Mouse (Mus musculus) adrenal gland, adult 8-10 months (tissue): Measurements from ENCODE around the gene Sgpl1. TPM values are rescaled to one million over a fixed set of nuclear protein-coding genes. Genes with fewer than 3 reads are reported as not detected.
A peak's percentile ranks its signal among the peaks of the same experiment; 100 is the strongest.

Experiments
- DNase-seq: peaks from one replicate; pipeline ENCODE4 v3.0.0; 2022
- total RNA-seq, 4 experiments: library from RNA; stranded (reverse); gene quantifications; 2 replicates each; pipeline ENCODE4 v1.2.4; 2022

The Sgpl1 gene
- 10 to 100 TPM; 78.8 to 83.6 (median 81.8) TPM for total RNA-seq

- DNase-seq, result peak; percentile 87
Observed at GRCm38 (mm10) chr10:61147157-61148040, at the start of gene Sgpl1. TSS of gene Sgpl1 (minus strand) at chr10:61147703.

DNA sequence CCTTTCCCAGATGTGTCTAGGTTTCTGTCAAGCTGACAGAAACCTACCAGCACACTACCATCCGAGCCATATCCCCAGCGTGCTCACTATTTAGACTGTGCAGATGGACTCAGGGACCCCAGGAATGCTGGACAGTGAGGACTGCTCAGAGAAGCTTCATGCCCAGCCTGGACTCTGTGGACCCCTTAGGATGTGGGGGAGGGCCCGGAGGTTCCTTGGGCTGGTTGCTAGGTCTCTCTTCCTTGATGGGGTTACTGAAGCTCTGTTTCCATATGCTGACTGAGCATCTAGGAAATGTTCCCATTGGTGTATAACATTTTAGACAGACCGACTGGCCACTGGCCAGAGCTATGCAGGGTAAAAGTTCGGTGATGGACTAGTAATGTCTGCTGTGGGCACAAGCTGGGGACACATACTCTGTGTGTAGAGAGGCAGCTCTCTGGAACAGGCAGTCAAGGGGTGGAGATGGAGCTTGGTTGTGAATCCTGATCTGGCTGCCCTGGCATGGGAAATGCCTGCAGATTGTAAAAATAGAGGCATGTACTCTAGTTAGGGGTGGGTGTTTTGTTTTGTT lies 48.3 kb upstream of the Sgpl1 start:
- no peak for DNase-seq

GRCm38 (mm10) chr10:61195216-61195615 lies 47.7 kb upstream of the Sgpl1 start:
- DNase-seq, result no peak

DNA sequence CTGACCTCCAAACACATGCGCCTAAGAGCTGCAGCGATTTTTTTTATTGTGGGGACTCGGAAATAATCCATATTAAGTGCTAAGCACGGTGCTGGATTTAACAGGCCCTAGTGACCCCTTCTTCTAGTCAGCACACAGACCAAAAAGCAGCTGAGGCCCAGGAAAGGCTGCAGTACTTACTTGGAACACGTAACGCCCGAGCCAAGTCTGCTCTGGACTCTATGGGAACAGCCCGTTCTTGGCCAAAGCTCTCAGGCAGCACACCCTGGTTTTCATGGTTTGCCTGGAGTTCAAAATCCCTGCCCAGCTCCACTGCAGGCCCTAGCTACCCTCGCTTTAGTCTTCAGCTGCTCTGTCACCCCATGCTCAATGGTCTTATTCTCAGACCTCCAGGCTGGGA lies 47.1 kb upstream of the Sgpl1 start:
- no peak for DNase-seq

GRCm38 (mm10) chr10:61188010-61188409 lies 40.5 kb upstream of the Sgpl1 start:
- DNase-seq, result no peak

DNA sequence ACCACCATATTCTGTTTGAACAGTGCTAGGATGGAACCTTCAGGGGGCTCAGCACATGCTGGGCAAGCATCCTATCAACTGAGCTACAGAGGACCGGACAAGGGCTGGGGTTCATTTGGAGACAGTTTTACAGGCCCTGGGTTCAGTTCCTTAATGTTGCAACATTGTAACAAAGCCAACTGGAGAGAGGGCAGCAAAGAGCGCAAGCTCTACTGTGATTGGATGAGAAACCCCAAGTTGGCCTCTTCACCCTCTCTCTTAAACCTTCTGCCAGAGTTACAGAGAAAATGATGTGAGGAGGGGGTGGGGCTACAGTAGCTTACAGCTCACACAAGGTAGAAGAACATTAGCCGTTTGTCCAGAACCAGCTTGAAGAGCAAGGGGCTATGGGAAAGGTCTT lies 39.5 kb upstream of the Sgpl1 start:
- DNase-seq, result no peak

GRCm38 (mm10) chr10:61179927-61180326 lies 32.4 kb upstream of the Sgpl1 start:
- no peak for DNase-seq

DNA sequence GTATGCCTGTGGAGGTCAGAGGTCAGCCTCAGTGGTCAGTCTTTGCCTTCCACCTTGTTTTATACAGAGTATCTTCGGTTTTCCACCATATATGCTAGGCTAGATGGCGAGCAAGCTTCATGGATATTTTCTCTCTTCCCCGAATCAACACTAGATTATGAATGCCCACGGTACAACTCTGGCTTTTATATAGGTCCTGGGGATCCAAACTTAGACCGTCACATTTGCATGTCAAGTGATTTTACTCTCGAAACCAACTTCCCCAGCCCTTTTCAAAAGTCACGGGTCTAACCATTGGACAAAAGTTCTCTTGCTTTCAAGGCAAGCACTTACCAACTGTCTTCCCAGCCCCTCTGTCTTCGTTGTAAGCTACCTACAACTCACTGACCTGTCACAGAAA lies 31.2 kb upstream of the Sgpl1 start:
- no peak for DNase-seq

DNA sequence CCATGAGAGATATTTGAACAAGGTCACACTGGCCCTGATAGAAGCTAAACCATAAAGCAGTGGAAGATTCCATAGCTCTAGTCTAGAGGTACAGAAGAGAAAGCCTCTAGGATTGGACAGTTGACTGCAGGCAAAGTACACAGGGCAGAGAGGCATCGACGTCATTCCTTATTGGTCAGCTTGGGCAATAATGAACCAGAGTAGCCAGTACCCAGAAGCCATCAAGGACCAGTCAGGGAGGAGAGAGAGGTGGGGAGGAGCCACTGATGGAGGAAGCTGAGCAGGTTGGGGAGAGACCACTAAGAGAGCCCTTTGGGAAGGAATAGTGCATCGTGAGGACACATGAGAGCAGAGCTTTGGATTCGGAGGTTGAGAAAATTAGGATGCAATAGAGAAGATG lies 30.2 kb upstream of the Sgpl1 start:
- DNase-seq, result no peak

DNA sequence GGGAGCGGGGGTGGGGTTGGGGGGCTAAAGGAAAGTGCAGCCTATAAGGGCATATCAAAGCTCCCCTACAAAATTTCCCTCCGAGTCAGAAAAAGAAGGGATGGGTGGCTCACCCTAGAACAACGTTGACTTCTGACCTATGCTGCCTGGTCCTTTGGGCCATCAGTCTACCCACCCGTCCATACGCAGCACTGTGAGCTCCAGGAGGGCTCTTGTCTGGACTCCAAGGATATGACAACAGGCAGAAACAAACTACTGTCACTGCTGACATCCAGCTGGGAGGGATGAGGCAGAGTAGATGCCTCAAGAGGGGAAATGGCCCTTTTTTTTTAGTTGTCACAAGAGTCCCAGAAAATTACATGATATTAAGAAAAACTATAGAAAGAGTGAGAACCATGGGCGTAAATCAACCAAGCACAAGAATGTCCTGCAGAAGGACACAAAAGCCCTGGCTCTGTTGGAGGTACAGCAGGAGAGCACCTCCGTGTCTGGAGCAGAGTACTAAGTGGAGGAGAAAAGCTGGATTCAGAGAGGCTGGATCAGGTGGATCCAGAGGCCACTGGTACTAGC lies 28.8 kb upstream of the Sgpl1 start:
- DNase-seq, result no peak

DNA sequence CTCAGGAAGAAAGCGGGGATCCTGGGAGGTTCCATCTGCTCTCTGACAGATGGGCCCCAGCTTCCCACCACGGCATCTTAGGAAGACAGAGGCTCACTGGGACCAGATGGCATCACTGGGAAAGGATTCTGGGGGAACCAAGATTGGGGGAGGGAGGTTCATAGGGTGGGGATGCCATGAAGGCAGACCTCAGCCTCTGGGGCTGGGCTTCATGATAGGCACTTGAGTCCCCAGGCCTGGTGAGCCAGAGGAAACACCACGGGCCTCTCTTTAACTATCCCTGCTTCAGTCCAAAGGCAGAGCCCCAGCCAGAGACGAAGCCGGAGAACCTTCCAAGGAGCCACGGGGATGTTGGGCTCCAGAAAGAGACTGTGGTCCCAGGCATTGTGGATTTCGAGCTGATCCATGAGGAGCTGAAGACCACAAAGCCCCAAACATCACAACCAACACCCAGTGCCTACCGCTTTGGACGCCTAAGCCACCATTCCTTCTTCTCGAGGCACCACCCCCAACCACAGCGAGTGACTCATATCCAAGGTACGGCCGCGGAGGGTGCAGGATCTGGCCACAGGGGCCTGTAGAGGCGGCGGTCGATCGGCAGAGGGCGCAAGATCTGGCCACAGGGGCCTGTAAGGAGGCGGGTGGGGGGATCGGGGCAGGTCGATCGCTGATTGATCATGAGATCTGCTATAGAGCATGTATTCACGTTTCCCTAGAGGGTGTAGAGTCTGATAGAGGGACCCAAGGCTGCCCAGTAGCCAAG lies 28.1 kb upstream of the Sgpl1 start:
- DNase-seq, result no peak

- DNase-seq, result no peak
Observed at GRCm38 (mm10) chr10:61174711-61175441, 27.4 kb upstream of the Sgpl1 start.

- no peak for DNase-seq
Observed at GRCm38 (mm10) chr10:61172496-61172895, 25.0 kb upstream of the Sgpl1 start.

DNA sequence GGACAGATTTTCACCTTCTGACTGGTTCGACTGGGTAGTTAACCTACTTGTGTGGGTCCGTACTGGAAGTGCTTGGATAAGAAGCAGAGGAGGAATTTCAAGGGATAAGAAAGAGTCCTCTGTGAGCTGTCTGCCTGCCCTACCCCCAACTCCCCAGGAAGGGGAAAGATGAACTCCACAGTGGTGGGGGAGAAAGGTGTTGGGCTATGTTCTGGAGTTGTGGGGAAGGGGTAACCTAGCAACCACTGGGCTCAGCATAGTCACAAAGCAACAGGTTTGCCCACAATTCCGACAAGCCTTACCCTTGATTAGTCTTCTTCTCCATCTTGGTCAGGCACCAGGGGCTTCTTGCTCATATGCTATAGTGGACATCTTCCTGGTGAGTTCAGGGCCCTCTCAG lies 24.2 kb upstream of the Sgpl1 start, which contains the start of gene Tbata:
Tbata (plus strand) TSS at position 301 of the 400 bp plus-strand sequence.
- no peak for DNase-seq

- DNase-seq, result no peak
Observed at GRCm38 (mm10) chr10:61168393-61168792, 20.9 kb upstream of the Sgpl1 start.

- DNase-seq, result no peak
Observed at GRCm38 (mm10) chr10:61167333-61168096, 20.0 kb upstream of the Sgpl1 start.

DNA sequence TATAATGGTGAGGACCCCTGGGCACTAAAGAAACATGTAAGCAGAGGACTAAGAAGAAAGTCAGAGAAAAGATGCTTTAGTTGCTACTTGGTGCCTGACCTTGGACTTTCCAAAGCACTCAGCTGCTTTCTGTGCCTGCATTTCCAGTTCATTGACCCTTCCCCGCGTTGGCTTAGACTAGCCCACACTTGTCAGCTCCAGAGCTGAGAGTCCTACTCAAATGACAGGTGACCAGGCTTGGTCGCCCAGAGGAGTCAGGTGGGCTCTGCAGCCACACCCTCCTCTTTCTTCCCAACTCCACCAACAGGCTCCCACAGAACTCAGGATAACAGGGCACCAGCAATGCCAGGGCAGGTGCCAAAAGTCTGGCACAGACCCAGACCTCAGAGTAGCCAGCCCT lies 14.9 kb upstream of the Sgpl1 start:
- no peak for DNase-seq

DNA sequence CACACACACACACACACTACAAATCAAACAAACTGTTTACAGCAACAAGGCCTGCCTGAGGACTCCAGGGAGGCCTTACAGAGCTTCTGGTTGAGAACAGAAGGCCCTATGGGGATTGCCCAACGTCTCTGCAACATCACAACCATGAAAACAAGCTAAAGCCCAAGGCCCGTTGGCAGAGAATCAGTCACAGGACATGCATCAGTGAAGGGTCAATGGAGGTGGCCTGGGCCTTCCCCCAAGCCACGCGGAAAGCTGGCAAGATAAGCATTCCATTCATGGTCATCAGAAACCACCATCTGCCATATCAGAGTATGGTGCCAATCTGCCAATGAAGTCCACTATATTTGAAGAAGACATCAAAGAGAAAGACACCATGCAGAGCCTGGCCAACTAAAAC lies 13.2 kb upstream of the Sgpl1 start:
- peak; percentile 62 for DNase-seq

GRCm38 (mm10) chr10:61160089-61160488 lies 12.6 kb upstream of the Sgpl1 start:
- DNase-seq, result no peak

DNA sequence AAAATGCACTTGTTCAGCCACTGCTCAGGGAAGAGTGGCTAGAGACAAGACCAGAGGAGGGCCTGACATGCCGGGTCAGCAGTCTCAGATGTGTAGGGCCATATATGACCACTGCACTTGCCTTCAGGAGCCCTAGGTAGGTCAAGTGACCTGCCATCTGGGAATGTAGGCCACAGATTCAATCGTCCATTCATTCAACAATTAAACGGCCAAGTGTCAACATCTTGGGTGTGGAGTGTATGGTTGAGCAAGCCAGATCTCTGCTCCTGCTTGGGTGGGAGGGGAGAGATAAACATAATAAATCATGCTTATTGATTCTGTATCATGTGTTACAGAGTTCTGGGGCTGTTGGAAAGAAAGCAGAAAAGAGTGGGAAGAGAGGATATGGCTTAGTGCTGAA lies 11.1 kb upstream of the Sgpl1 start:
- no peak for DNase-seq

DNA sequence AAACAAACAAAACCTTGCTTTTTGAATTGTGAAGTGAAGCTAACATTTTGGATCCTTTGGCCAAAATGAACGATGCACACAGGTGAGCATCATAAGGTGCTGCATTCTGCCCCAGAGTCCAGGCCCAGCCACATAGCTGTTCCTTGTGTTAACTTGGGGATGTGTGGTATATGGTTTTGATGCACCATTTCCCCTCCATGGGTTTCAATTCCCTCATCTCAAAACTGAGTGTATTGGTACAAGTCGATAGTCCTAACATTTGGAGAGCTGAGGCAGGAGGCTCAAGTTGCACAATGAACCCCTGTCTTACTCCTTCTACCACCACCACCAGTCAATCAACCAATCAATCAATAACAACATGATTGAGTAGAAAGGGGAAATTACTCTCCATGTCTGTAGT lies 8.9 kb upstream of the Sgpl1 start:
- DNase-seq, result no peak
